Mouse (Mus musculus) monocyte, adult 2 months (primary cell): ENCODE results near the gene Tstd2.

ENCODE experiments used
- DNase-seq, 2 experiments: peaks; one replicate each; pipeline ENCODE4 v3.0.0; 2022; ENCODE audit warnings: low spot score in 2 of 2, low read depth in 1 of 2

Tstd2 gene

GRCm38 (mm10) chr4:46138287-46139222, at the start of gene Tstd2, which contains the start of gene Ncbp1:
Gene Tstd2 (minus strand): TSS chr4:46138694.
Gene Ncbp1 (plus strand): TSS chr4:46138613.
- DNase-seq = peak; percentile 57 to 86

- DNase-seq = no peak
Observed at GRCm38 (mm10) chr4:46186466-46186865, 48.0 kb upstream of the Tstd2 start.

GRCm38 (mm10) chr4:46185890-46186289, 47.4 kb upstream of the Tstd2 start:
- no peak for DNase-seq

GRCm38 (mm10) chr4:46185423-46185822, 46.9 kb upstream of the Tstd2 start:
- DNase-seq = no peak

- no peak for DNase-seq
Observed at GRCm38 (mm10) chr4:46182181-46182580, 43.7 kb upstream of the Tstd2 start.

GRCm38 (mm10) chr4:46181168-46181567, 42.7 kb upstream of the Tstd2 start:
- DNase-seq = no peak

- no peak for DNase-seq
Observed at GRCm38 (mm10) chr4:46177496-46177895, 39.0 kb upstream of the Tstd2 start.

- DNase-seq = no peak
Observed at GRCm38 (mm10) chr4:46177018-46177417, 38.5 kb upstream of the Tstd2 start.

GRCm38 (mm10) chr4:46176313-46176712, 37.8 kb upstream of the Tstd2 start:
- DNase-seq = no peak

- no peak for DNase-seq
Observed at GRCm38 (mm10) chr4:46171761-46172160, 33.3 kb upstream of the Tstd2 start.

GRCm38 (mm10) chr4:46165831-46166230, 27.3 kb upstream of the Tstd2 start:
- DNase-seq = no peak

GRCm38 (mm10) chr4:46164027-46164426, 25.5 kb upstream of the Tstd2 start:
- no peak for DNase-seq

GRCm38 (mm10) chr4:46151903-46152544, 13.5 kb upstream of the Tstd2 start:
- DNase-seq = no peak

GRCm38 (mm10) chr4:46146881-46147280, 8.4 kb upstream of the Tstd2 start:
- no peak for DNase-seq

- DNase-seq = no peak
Observed at GRCm38 (mm10) chr4:46144323-46144722, 5.8 kb upstream of the Tstd2 start.

- DNase-seq = no peak
Observed at GRCm38 (mm10) chr4:46137629-46138286, 736 bp downstream of the Tstd2 start.

GRCm38 (mm10) chr4:46131791-46132190, 6.7 kb downstream of the Tstd2 start:
- DNase-seq = no peak

GRCm38 (mm10) chr4:46130221-46130620, 8.3 kb downstream of the Tstd2 start:
- DNase-seq = peak in 1 of 2 experiments; percentile 18

GRCm38 (mm10) chr4:46129311-46130004, 9.0 kb downstream of the Tstd2 start:
- no peak for DNase-seq

- DNase-seq = peak in 1 of 2 experiments; percentile 19
Observed at GRCm38 (mm10) chr4:46126541-46126940, 12.0 kb downstream of the Tstd2 start.

- no peak for DNase-seq
Observed at GRCm38 (mm10) chr4:46123358-46123757, 15.1 kb downstream of the Tstd2 start.
